Mouse (Mus musculus) B cell, adult 2 months (primary cell): ENCODE measurements around the gene Gm19668.
"Not testable (repeated sequence)": the region's sequence is repeated elsewhere in the genome, so short reads cannot be mapped to it uniquely, and the experiment has no call there.

Experiments
- DNase-seq, 2 experiments: peaks; one replicate each; pipeline ENCODE4 v3.0.0; 2022

Gm19668 gene

DNA sequence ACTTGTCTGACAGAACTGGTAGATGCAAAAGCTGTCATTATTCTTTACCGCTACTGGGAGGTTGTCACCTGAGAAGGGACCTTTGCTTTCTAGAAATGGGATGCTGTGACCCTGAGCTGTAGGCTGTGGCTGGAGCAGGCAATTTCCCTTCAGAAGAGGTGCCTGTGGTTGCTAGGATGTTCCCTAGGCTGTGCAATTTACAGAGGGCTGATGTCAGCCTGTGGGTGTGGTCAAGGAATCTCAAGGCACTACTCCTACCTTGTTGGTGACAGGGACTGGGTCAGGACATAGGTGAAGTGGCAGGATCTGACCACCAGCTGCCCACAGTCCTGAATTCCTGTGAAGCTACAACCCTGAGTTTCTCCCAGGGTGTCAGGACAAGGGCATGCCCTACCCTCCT is 29.2 kb downstream of the Gm19668 start:
- DNase-seq = no peak

DNA sequence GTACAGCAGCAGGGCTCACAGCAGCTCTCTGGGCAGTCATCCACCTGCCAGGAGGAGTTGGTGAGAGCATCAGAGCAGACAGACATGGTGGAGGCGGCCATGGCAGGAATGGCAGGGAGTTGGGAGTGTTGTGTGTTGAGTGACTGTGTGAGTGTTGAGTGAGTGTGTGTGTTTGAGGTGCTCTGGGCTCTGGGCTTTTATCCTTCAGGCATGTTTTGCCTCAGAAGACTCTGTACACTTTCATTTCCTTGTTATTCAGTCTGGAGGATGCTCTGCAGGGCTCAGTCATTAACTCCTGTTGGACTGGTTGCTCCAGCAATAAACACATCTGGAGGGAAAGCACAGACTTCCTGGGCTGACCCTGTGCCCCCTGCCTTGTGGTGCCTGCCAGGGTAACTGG is 39.4 kb downstream of the Gm19668 start, which contains the start of gene Gm3233:
Gene Gm3233, minus strand, starts transcription at position 101 of the 400 bp plus-strand sequence.
- DNase-seq = not testable (repeated sequence)

DNA sequence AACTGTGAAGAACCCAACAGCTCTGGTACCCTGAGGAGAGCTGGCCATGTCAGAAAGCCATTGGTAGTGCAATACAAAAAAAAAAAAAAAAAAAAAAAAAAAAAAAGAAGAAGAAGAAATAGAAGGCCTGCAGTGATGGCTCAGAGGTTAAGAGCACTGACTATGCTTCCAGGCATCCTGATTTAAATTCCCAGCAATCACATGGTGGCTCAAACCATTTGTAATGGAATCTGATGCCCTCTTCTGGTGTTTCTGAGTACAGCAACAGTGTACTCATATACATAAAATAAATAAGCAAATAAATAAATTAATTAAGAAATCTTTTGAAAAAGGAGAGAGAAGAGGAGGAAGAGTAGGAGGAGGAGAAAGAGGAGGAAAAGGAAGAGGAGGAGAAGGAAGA is 45.5 kb downstream of the Gm19668 start:
- no peak for DNase-seq

DNA sequence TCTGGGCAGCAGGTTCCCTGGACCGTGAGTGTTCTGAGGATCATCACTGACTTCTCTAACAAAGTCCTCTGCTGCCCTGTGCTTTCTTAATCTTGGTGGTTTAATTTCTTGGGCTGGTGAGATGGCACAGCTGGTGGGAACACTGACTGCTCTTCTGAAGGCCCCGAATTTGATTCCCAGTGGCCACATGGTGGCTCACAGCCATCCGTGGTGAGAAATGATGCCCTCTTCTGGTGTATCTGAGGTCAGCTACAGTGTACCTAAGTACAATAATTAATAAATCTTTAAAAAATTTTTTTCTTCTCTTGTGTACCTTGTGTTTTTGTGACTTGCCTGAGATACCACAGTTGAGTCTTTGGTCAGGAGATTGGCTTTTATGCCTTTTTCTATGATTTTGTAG is 46.6 kb downstream of the Gm19668 start:
- not testable (repeated sequence) for DNase-seq

DNA sequence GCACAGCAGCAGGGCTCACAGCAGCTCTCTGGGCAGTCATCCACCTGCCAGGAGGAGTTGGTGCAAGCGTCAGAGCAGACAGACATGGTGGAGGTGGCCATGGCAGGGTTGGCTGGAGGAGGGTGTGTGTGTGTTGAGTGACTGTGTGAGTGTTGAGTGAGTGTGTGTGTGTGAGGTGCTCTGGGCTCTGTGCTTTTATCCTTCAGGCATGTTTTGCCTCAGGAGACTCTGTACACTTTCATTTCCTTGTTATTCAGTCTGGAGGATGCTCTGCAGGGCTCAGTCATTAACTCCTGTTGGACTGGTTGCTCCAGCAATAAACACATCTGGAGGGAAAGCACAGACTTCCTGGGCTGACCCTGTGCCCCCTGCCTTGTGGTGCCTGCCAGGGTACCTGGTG is 47.7 kb downstream of the Gm19668 start, which contains the start of gene Gm9736:
Gene Gm9736, minus strand, starts transcription at position 101 of the 400 bp plus-strand sequence.
- not testable (repeated sequence) for DNase-seq

DNA sequence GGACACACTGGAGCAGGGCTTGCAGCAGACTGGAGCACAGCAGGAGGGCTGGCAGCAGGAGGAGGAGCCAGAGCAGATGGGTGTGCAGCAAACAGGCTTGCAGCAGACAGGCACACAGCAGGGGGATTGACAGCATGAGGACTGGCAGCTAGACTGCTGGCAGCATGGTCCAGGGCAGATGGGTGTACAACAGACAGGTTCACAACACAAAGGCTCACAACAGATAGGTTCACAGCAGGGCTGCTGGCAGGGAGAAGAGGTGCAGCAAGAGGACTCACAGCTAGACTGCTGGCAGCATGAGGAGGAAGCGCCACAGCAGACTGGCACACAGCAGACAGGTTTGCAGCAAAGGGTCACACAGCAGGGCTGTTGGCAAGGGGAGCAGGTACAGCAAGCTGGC is 48.2 kb downstream of the Gm19668 start:
- not testable (repeated sequence) for DNase-seq
